Mouse (Mus musculus): Measurements from ENCODE around the gene 4930595D18Rik. TPM values are rescaled to one million over a fixed set of nuclear protein-coding genes. Genes with fewer than 3 reads are reported as not detected.

Gene 4930595D18Rik
- polyA plus RNA-seq (2015; fragmentation: Nextera tagmentation; extraction: Ambion mirVana) = not detected in 2 replicates

DNA sequence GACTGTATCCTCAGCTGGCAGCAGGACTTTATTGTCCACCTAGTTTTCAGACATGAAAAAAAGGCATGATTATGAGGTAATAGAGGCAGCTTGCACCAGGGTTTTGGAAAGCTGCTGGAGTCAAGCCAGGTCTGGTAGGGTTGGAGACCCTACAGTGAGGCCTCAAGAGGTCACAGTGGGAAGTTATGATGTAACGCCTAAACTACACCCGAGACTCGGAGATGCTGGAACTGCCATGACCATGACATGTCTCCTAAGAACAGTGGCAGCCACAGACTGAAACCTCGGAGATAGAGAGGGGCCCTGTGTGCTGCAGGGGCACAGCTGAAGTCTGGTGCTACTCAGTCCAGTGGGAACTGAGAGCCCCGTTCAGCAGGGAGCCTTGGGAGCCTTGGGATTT, at the start of gene 4930595D18Rik:
Gene 4930595D18Rik (minus strand): TSS at position 16 of the 400 bp plus-strand sequence.
- 82% methylated on average over 5 of the region's 5 CpGs for WGBS
- Histone ChIP-seq H3K4me3 (replicated peaks) (no peak within 1 kb of the TSS), H3K36me3 (no peaks in the 10 kb centered on the region), H3K9ac (replicated peaks) (no peak within 1 kb of the TSS), H3K27me3 (no peaks in the 10 kb centered on the region), H3K27ac (no peak within 1 kb of the TSS), H3K4me2 (replicated peaks) (no peak within 1 kb of the TSS), H3K9me3 (no peaks in the 10 kb centered on the region), H3K4me1 (replicated peaks) (peaks cover 11% of the 10 kb centered on the region)
- ATAC-seq = no peak

DNA sequence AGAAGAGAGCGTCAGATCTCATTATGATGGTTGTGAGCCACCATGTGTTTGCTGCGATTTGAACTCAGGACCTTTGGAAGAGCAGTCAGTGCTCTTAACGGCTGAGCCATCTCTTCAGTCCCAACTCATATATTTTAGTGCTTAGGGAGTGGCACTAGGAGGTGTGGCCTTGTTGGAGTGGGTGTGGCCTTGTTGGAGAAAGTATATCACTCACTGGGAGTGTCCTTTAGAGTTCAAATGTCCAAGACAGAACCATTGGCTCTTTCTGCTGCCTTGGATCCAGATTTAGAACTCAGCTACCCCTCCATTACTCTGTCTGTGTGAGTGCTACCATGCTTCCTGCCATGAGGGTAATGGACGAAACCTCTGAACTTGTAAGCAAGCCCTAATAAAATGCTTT, 49.5 kb upstream of the 4930595D18Rik start:
- Histone ChIP-seq H3K4me3 (replicated peaks) (no peak overlapping the region), H3K4me1 (replicated peaks) (no peaks in the 10 kb centered on the region), H3K36me3 (peaks cover 25% of the 10 kb centered on the region), H3K9ac (replicated peaks) (no peak overlapping the region), H3K27me3 (no peaks in the 10 kb centered on the region), H3K4me2 (replicated peaks) (no peak overlapping the region), H3K9me3 (no peaks in the 10 kb centered on the region), H3K27ac (no peak overlapping the region)
- no peak for ATAC-seq
- 95% methylated on average over 4 of the region's 4 CpGs for WGBS

- Histone ChIP-seq H3K9ac (replicated peaks) (no peak overlapping the region), H3K4me1 (replicated peaks) (no peaks in the 10 kb centered on the region), H3K27ac (no peak overlapping the region), H3K4me2 (replicated peaks) (no peak overlapping the region), H3K9me3 (no peaks in the 10 kb centered on the region), H3K4me3 (replicated peaks) (no peak overlapping the region), H3K36me3 (peaks cover 16% of the 10 kb centered on the region; the same call in 1 of the 2 replicates), H3K27me3 (no peaks in the 10 kb centered on the region)
- WGBS = 90% methylated on average over 2 of the region's 2 CpGs
- ATAC-seq = no peak
These were observed 46.5 kb upstream of the 4930595D18Rik start for GRCm38 (mm10) chr12:111230793-111231192.

DNA sequence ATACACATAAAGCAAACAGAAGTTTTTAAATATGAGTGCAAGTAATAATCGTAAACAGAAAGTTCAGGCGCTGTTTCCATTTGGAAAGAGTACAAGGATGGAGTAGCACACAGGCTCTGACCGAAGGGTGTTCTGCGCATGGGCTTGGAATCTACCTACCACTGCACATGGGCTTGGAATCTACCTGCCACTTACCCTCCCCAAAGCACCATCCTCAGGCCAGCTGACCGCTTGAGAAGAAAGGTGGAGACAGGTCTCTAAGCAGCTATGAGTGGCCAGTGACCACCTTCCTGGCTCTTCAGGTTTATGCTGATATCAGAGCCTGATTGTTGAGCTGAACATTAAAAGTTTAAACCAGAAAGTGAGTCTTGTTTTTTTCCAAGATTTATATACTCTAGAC, 44.2 kb upstream of the 4930595D18Rik start:
- Histone ChIP-seq H3K27me3 (no peaks in the 10 kb centered on the region), H3K4me2 (replicated peaks) (no peak overlapping the region), H3K4me1 (replicated peaks) (no peaks in the 10 kb centered on the region), H3K9ac (replicated peaks) (no peak overlapping the region), H3K4me3 (replicated peaks) (no peak overlapping the region), H3K9me3 (no peaks in the 10 kb centered on the region), H3K36me3 (0 out of 2 replicates have a peak, but pooled peaks cover 8% of the 10 kb centered on the region), H3K27ac (no peak overlapping the region)
- 98% methylated on average over 5 of the region's 5 CpGs for WGBS
- no peak for ATAC-seq

- no peak for ATAC-seq
- WGBS = 78% methylated on average over 4 of the region's 4 CpGs
- H3K9ac ChIP-seq (replicated peaks) = no peak overlapping the region
These were observed 43.1 kb upstream of the 4930595D18Rik start for GRCm38 (mm10) chr12:111227410-111227809.

GRCm38 (mm10) chr12:111225197-111225780, 41.0 kb upstream of the 4930595D18Rik start:
- H3K4me3 ChIP-seq (replicated peaks) = no peak overlapping the region
- H3K27ac ChIP-seq = no peak overlapping the region
- peaks cover 37% of the 10 kb centered on the region for H3K36me3 ChIP-seq
- ATAC-seq = no peak
- H3K9me3 ChIP-seq = peaks cover 8% of the 10 kb centered on the region; the same call in 1 of the 2 replicates
- H3K4me2 ChIP-seq (replicated peaks) = no peak overlapping the region
- no peak overlapping the region for H3K9ac ChIP-seq (replicated peaks)
- H3K4me1 ChIP-seq (replicated peaks) = no peaks in the 10 kb centered on the region
- no peaks in the 10 kb centered on the region for H3K27me3 ChIP-seq
- WGBS = 82% methylated on average over 10 of the region's 10 CpGs

More at GRCm38 (mm10) chr12:111227410-111227809, 43.1 kb upstream of the 4930595D18Rik start:
- no peak overlapping the region for H3K4me2 ChIP-seq (replicated peaks)
- H3K4me3 ChIP-seq (replicated peaks) = no peak overlapping the region
- no peak overlapping the region for H3K27ac ChIP-seq
- H3K9me3 ChIP-seq = peaks cover 1% of the 10 kb centered on the region; the same call in 1 of the 2 replicates
- H3K36me3 ChIP-seq = peaks cover 16% of the 10 kb centered on the region
- H3K27me3 ChIP-seq = no peaks in the 10 kb centered on the region
- no peaks in the 10 kb centered on the region for H3K4me1 ChIP-seq (replicated peaks)

DNA sequence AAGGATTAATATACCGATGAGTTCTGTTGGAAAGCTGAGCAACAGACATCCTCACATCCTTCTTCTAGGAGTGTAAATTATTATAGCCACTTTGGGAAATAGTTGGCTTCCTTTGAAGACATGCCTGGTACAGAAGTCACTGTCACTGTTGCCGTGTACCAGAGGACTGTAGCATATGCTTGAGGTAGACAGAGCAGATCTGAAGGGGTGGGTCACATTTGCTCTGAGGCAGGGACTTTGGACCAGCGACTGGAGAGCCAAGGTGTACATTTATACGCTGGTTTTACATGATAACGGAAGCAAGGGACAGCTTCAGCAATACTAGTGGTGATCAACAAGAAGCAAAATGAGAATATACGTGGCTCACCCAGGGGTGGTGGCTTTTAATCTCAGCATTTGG, 34.6 kb upstream of the 4930595D18Rik start:
- Histone ChIP-seq H3K27me3 (no peaks in the 10 kb centered on the region), H3K4me1 (replicated peaks) (no peaks in the 10 kb centered on the region), H3K4me2 (replicated peaks) (no peak overlapping the region), H3K9ac (replicated peaks) (no peak overlapping the region), H3K9me3 (peaks cover 12% of the 10 kb centered on the region; the same call in 1 of the 2 replicates), H3K36me3 (peaks cover 35% of the 10 kb centered on the region), H3K4me3 (replicated peaks) (no peak overlapping the region), H3K27ac (no peak overlapping the region)
- no peak for ATAC-seq
- WGBS = 96% methylated on average over 6 of the region's 6 CpGs

GRCm38 (mm10) chr12:111211729-111212128, 27.4 kb upstream of the 4930595D18Rik start:
- no peak overlapping the region for H3K9ac ChIP-seq (replicated peaks)
- H3K27me3 ChIP-seq = no peaks in the 10 kb centered on the region
- H3K27ac ChIP-seq = no peak overlapping the region
- no peak overlapping the region for H3K4me3 ChIP-seq (replicated peaks)
- no peak for ATAC-seq
- no peak overlapping the region for H3K4me2 ChIP-seq (replicated peaks)
- H3K36me3 ChIP-seq = no peaks in the 10 kb centered on the region
- no peaks in the 10 kb centered on the region for H3K4me1 ChIP-seq (replicated peaks)
- H3K9me3 ChIP-seq = no peaks in the 10 kb centered on the region
- WGBS = 71% methylated on average over 5 of the region's 5 CpGs

DNA sequence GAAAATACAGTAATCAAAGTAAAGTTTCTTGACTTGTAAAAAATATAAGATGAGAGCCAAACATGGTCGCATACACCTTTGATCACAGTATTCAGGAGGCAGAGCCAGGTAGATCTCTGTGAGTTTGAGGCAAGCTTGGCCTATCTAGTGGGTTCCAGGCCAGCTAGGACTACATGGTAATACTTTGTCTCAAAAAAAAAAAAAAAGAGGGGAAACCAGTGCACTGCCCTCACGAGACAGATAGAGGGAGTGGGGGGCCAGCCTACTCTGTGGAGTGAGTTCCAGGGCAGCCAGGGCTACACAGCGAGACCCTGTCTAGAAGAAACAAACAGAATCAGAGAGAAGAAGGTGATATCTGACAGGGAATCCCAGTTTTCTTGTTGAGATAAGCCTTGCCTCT, 23.4 kb upstream of the 4930595D18Rik start:
- ATAC-seq = no peak

GRCm38 (mm10) chr12:111203945-111204344, 19.7 kb upstream of the 4930595D18Rik start:
- ATAC-seq = no peak
- Histone ChIP-seq H3K27me3 (no peaks in the 10 kb centered on the region), H3K27ac (peak overlapping the region; percentile 17; the same call in 1 of the 2 replicates), H3K4me2 (replicated peaks) (no peak overlapping the region), H3K36me3 (no peaks in the 10 kb centered on the region), H3K4me1 (replicated peaks) (peaks cover 20% of the 10 kb centered on the region), H3K9ac (replicated peaks) (no peak overlapping the region), H3K4me3 (replicated peaks) (no peak overlapping the region), H3K9me3 (no peaks in the 10 kb centered on the region)
- WGBS = 49% methylated on average over 3 of the region's 3 CpGs

More for the DNA sequence above, 23.4 kb upstream of the 4930595D18Rik start:
- Histone ChIP-seq H3K4me1 (replicated peaks) (peaks cover 18% of the 10 kb centered on the region), H3K27ac (no peak overlapping the region), H3K27me3 (no peaks in the 10 kb centered on the region), H3K4me2 (replicated peaks) (no peak overlapping the region), H3K36me3 (no peaks in the 10 kb centered on the region), H3K4me3 (replicated peaks) (no peak overlapping the region), H3K9me3 (no peaks in the 10 kb centered on the region), H3K9ac (replicated peaks) (no peak overlapping the region)
- WGBS = 80% methylated on average over 3 of the region's 3 CpGs

DNA sequence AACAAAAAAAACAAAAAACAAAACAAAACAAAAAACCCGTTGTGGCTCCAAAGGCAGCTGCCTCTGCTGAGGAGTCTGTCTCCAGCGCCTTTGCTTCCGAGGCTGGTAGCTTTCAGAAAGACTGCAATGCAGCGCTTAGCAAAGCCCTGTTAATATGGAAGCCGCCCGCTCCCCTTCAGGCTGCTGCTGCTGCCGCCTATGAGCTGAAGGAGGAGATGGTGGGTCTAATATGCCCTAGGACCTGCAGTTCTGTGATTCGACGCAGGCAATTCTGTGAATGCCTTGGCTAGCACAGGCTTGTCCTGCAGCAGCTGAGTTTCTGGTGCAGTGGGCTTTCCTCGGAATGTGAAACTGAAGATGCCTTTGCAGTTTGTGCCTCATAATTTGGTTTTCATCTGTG, 18.8 kb upstream of the 4930595D18Rik start:
- Histone ChIP-seq H3K27me3 (no peaks in the 10 kb centered on the region), H3K27ac (peak overlapping the region; percentile 58), H3K9me3 (no peaks in the 10 kb centered on the region), H3K4me2 (replicated peaks) (no peak overlapping the region), H3K4me3 (replicated peaks) (no peak overlapping the region), H3K4me1 (replicated peaks) (peaks cover 20% of the 10 kb centered on the region), H3K36me3 (no peaks in the 10 kb centered on the region), H3K9ac (replicated peaks) (no peak overlapping the region)
- 57% methylated on average over 10 of the region's 10 CpGs for WGBS
- ATAC-seq = peak; percentile 53; the same call in 1 of the 2 replicates

DNA sequence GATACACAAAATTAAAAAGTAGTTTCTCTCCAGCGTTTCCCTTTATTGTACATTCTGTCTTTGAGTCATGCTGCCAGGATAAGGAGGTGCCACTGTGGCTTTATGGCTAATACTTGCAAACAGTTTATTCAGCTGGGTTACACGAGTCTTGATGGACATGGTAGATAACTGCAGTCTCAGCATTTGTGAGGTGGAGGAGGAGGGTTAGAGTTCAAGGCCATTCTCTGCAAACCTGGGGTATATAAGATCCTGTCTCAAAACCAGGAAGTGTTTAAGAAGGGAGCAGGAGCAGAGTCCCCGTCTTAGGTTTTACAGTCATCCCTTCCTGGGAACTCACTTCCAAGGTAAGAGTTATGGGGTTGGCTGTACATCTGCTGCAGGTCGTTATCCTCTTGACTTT, 12.3 kb upstream of the 4930595D18Rik start:
- WGBS = 92% methylated on average over 4 of the region's 4 CpGs
- H3K27me3 ChIP-seq = no peaks in the 10 kb centered on the region
- H3K4me1 ChIP-seq (replicated peaks) = peaks cover 17% of the 10 kb centered on the region
- H3K4me2 ChIP-seq (replicated peaks) = no peak overlapping the region
- H3K27ac ChIP-seq = no peak overlapping the region
- no peaks in the 10 kb centered on the region for H3K36me3 ChIP-seq
- H3K4me3 ChIP-seq (replicated peaks) = no peak overlapping the region
- ATAC-seq = no peak
- H3K9me3 ChIP-seq = no peaks in the 10 kb centered on the region
- no peak overlapping the region for H3K9ac ChIP-seq (replicated peaks)

GRCm38 (mm10) chr12:111193331-111193730, 9.0 kb upstream of the 4930595D18Rik start:
- ATAC-seq = no peak
- H3K4me1 ChIP-seq (replicated peaks) = peaks cover 17% of the 10 kb centered on the region
- H3K27ac ChIP-seq = peak overlapping the region; percentile 19
- H3K9ac ChIP-seq (replicated peaks) = no peak overlapping the region; the same call in 1 of the 2 replicates
- peaks cover 4% of the 10 kb centered on the region for H3K36me3 ChIP-seq
- H3K4me3 ChIP-seq (replicated peaks) = no peak overlapping the region
- H3K4me2 ChIP-seq (replicated peaks) = no peak overlapping the region
- 76% methylated on average over 9 of the region's 9 CpGs for WGBS
- no peaks in the 10 kb centered on the region for H3K9me3 ChIP-seq
- no peaks in the 10 kb centered on the region for H3K27me3 ChIP-seq

All from midbrain, embryonic 13.5 days (tissue).